Mouse (Mus musculus) spleen, adult 2 months (tissue): ENCODE measurements around the gene Extl1. TPM values are rescaled to one million over a fixed set of nuclear protein-coding genes. Genes with fewer than 3 reads are reported as not detected.
A peak's percentile ranks its signal among the peaks of the same experiment; 100 is the strongest.

Experiments
- DNase-seq, 2 experiments: peaks; one replicate each; pipeline versions ENCODE4 v3.0.0 to v3.0.0-alpha.2; 2012 to 2021; ENCODE audit warnings: low spot score in 2 of 2, low read depth in 1 of 2
- H3K27ac ChIP-seq: fragments of 200-500 bp; 2 replicates; pipeline ENCODE4 v1.5.1; 2012; ENCODE audit warnings: low read length, inconsistent platforms; ENCODE audit not compliant: insufficient read depth
- H3K27me3 ChIP-seq: fragments of 200-500 bp; 2 replicates; pipeline ENCODE4 v1.6.1; 2012; ENCODE audit warnings: mild to moderate bottlenecking, moderate library complexity, low read length, inconsistent platforms; ENCODE audit not compliant: control insufficient read depth, insufficient read depth
- H3K36me3 ChIP-seq: fragments of 200-500 bp; 2 replicates; pipeline ENCODE4 v1.6.1; 2012; ENCODE audit warnings: mild to moderate bottlenecking, low read length, inconsistent platforms; ENCODE audit not compliant: control insufficient read depth, insufficient read depth
- H3K4me1 ChIP-seq: fragments of 200-500 bp; 2 replicates; pipeline ENCODE4 v1.6.1; 2011; ENCODE audit warnings: inconsistent platforms; ENCODE audit not compliant: control insufficient read depth, insufficient read depth, insufficient read length
- H3K4me3 ChIP-seq: fragments of 200-500 bp; 2 replicates; pipeline ENCODE4 v1.5.1; 2011; ENCODE audit warnings: mild to moderate bottlenecking, inconsistent platforms; ENCODE audit not compliant: insufficient read depth, insufficient read length; ENCODE audit errors: extremely low read depth
- CTCF ChIP-seq: fragments of 200-500 bp; IDR thresholded peaks from 2 replicates; pipeline ENCODE4 v1.5.1; 2011; ENCODE audit warnings: mild to moderate bottlenecking, inconsistent platforms; ENCODE audit not compliant: insufficient read depth, insufficient read length, insufficient replicate concordance; ENCODE audit errors: extremely low read depth
- POLR2A ChIP-seq: fragments of 200-500 bp; IDR thresholded peaks from 2 replicates; pipeline ENCODE4 v1.6.1; 2011; ENCODE audit warnings: low read depth, low read length, inconsistent platforms
- WGBS: fragments of 180-500 bp; shearing (Covaris S2); methylation state at CpG from one replicate; pipeline ENCODE4 v1.1.7; 2018; 5-methylcytosine and 5-hydroxymethylcytosine counted together
- polyA plus RNA-seq: library from polyadenylated mRNA; depleted of rRNA; stranded (reverse); fragments of >200 nt; gene quantifications from 2 replicates; pipeline ENCODE4 v1.2.3, GENCODE M21; 2012

Extl1 gene
- polyA plus RNA-seq, 1 experiment: 7.2 TPM

GRCm38 (mm10) chr4:134352929-134353328 lies 30.7 kb downstream of the Extl1 start:
- Histone ChIP-seq H3K4me1 (peaks cover 4% of the 10 kb centered on the region; the same call in 1 of the 2 replicates), H3K27ac (no peak overlapping the region), H3K4me3 (no peak overlapping the region), H3K36me3 (no peaks in the 10 kb centered on the region), H3K27me3 (no peaks in the 10 kb centered on the region)
- TF ChIP-seq CTCF: no peak
- TF ChIP-seq POLR2A: no peak
- DNase-seq: no peak
- WGBS: 90% methylated on average over 7 of the region's 7 CpGs

GRCm38 (mm10) chr4:134352261-134352707 lies 31.4 kb downstream of the Extl1 start:
- Histone ChIP-seq H3K4me3 (no peak overlapping the region), H3K4me1 (peaks cover 4% of the 10 kb centered on the region; the same call in 1 of the 2 replicates), H3K27me3 (no peaks in the 10 kb centered on the region), H3K36me3 (no peaks in the 10 kb centered on the region), H3K27ac (0 out of 2 replicates have a peak overlapping the region, but pooled peaks have one; percentile 17)
- TF ChIP-seq POLR2A (no peak), CTCF (no peak)
- no peak for DNase-seq
- 85% methylated on average over 12 of the region's 12 CpGs for WGBS

- peaks cover 4% of the 10 kb centered on the region; the same call in 1 of the 2 replicates for H3K4me1 ChIP-seq
- 61% methylated on average over 18 of the region's 18 CpGs for WGBS
- H3K27ac ChIP-seq: peak overlapping the region; percentile 39; the same call in 1 of the 2 replicates
- no peaks in the 10 kb centered on the region for H3K36me3 ChIP-seq
- H3K27me3 ChIP-seq: no peaks in the 10 kb centered on the region
- no peak for TF ChIP-seq POLR2A
- TF ChIP-seq CTCF: no peak
- H3K4me3 ChIP-seq: no peak overlapping the region
- DNase-seq: no peak
These were observed 32.1 kb downstream of the Extl1 start for GRCm38 (mm10) chr4:134351329-134352260.

DNA sequence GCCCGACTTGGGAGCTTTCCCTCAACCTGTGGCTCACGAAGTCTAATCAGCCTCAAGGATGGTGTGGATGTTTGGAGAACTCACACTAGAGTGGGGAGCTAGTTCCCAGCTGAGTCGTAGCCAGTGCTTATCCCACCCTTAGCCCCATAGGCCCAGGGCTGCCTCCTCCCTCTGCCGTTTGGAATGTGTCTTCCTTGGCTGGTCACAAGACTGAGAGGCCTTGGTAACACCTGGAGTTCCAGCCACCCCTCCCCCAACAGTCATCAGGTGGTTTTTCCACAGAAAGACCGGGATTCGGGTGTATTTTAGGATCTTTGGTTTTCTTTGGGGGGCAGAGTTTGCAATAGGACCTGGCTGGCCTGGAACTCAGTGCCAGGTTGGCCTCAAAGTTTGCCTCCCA lies 33.0 kb downstream of the Extl1 start:
- no peak overlapping the region for H3K4me3 ChIP-seq
- H3K36me3 ChIP-seq: no peaks in the 10 kb centered on the region
- DNase-seq: no peak
- no peak overlapping the region for H3K27ac ChIP-seq
- 86% methylated on average over 6 of the region's 6 CpGs for WGBS
- no peaks in the 10 kb centered on the region for H3K27me3 ChIP-seq
- peaks cover 4% of the 10 kb centered on the region; the same call in 1 of the 2 replicates for H3K4me1 ChIP-seq
- TF ChIP-seq POLR2A: no peak
- TF ChIP-seq CTCF: no peak

GRCm38 (mm10) chr4:134349829-134350228 lies 33.8 kb downstream of the Extl1 start:
- peaks cover 4% of the 10 kb centered on the region; the same call in 1 of the 2 replicates for H3K4me1 ChIP-seq
- no peak overlapping the region for H3K4me3 ChIP-seq
- DNase-seq: no peak
- TF ChIP-seq CTCF: no peak
- TF ChIP-seq POLR2A: no peak
- H3K27ac ChIP-seq: no peak overlapping the region
- no peaks in the 10 kb centered on the region for H3K36me3 ChIP-seq
- H3K27me3 ChIP-seq: no peaks in the 10 kb centered on the region
- 89% methylated on average over 7 of the region's 7 CpGs for WGBS

DNA sequence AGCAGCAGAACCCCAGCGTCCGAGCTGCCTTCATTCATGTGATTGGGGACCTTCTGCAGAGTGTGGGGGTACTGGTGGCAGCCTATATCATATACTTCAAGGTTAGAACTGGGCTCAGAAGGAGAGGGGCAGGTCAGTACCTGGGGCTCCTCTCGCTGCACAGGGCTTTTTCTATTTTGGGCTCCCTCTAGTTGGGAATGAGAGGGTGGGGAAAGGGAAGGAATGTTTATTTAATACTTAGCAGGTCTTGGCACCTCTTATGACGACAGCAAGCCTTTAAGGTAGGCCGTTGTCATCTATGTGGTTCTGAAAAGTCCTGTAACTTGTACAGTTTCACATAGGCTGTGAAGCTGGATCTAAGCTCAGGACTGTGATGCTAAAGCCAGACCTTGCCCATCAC lies 35.1 kb downstream of the Extl1 start:
- H3K27me3 ChIP-seq: peaks cover 6% of the 10 kb centered on the region
- WGBS: 83% methylated on average over 5 of the region's 5 CpGs

GRCm38 (mm10) chr4:134348078-134348477 lies 35.6 kb downstream of the Extl1 start:
- TF ChIP-seq POLR2A (no peak), CTCF (no peak)
- H3K36me3 ChIP-seq: no peaks in the 10 kb centered on the region
- WGBS: 82% methylated on average over 11 of the region's 11 CpGs
- H3K4me3 ChIP-seq: no peak overlapping the region
- H3K4me1 ChIP-seq: peaks cover 6% of the 10 kb centered on the region
- DNase-seq: no peak
- H3K27me3 ChIP-seq: peaks cover 9% of the 10 kb centered on the region
- H3K27ac ChIP-seq: no peak overlapping the region

More for the DNA sequence above, 35.1 kb downstream of the Extl1 start:
- peaks cover 4% of the 10 kb centered on the region; the same call in 1 of the 2 replicates for H3K4me1 ChIP-seq
- no peaks in the 10 kb centered on the region for H3K36me3 ChIP-seq
- TF ChIP-seq CTCF (no peak), POLR2A (no peak)
- DNase-seq: no peak
- H3K4me3 ChIP-seq: no peak overlapping the region
- no peak overlapping the region for H3K27ac ChIP-seq
